Mouse (Mus musculus): ENCODE data around the gene Pkp4. TPM values are rescaled to one million over a fixed set of nuclear protein-coding genes. Genes with fewer than 3 reads are reported as not detected.

The Pkp4 gene
- total RNA-seq, 1 experiment: 54.3 TPM

- DNase-seq (ENCODE audit: low read depth, low spot score): no peak
- H3K9ac ChIP-seq (ENCODE audit: insufficient read depth, low read depth, low read length, poor library complexity, severe bottlenecking): no peak overlapping the region
- in situ Hi-C loops (cut with MboI; ENCODE audit: low sequenced_read_pairs in 2 of 2, unreplicated experiment in 2 of 2): no loop called here
- H3K4me1 ChIP-seq (ENCODE audit: control insufficient read depth in 2 of 2, insufficient read depth in 2 of 2, low read length in 2 of 2, poor library complexity in 1 of 2): peaks cover 0 to 5% of the 10 kb centered on the region in 2 experiments; a peak in 1 of 4 replicates
- H3K4me3 ChIP-seq (ENCODE audit: insufficient read depth in 1 of 2, low read depth in 1 of 2, low read length in 2 of 2, poor library complexity in 1 of 2, severe bottlenecking in 1 of 2): no peak overlapping the region
- no peaks in the 10 kb centered on the region for H3K9me3 ChIP-seq (ENCODE audit: control insufficient read depth, insufficient read depth, low read depth, low read length)
- H3K36me3 ChIP-seq (ENCODE audit: control insufficient read depth, insufficient read depth, low read length, poor library complexity, severe bottlenecking): no peaks in the 10 kb centered on the region
- no peak overlapping the region for H3K27ac ChIP-seq (ENCODE audit: insufficient read depth, low read depth, low read length, poor library complexity, severe bottlenecking)
- TF ChIP-seq ZC3H11A (IDR thresholded peaks at IDR 0.05; ENCODE audit: borderline replicate concordance, low read depth, low read length) (no peak), HCFC1 (IDR thresholded peaks at IDR 0.05; ENCODE audit: borderline replicate concordance, insufficient read depth, low read length) (no peak), ZNF384 (IDR thresholded peaks at IDR 0.05; ENCODE audit: low read depth, low read length) (no peak), CHD2 (IDR thresholded peaks at IDR 0.05; ENCODE audit: low read depth, low read length) (no peak), MAFK (IDR thresholded peaks at IDR 0.05; ENCODE audit: insufficient read depth, low read depth, low read length) (no peak)
Observed at GRCm38 (mm10) chr2:59158117-59158516, 2.5 kb upstream of the Pkp4 start.

DNA sequence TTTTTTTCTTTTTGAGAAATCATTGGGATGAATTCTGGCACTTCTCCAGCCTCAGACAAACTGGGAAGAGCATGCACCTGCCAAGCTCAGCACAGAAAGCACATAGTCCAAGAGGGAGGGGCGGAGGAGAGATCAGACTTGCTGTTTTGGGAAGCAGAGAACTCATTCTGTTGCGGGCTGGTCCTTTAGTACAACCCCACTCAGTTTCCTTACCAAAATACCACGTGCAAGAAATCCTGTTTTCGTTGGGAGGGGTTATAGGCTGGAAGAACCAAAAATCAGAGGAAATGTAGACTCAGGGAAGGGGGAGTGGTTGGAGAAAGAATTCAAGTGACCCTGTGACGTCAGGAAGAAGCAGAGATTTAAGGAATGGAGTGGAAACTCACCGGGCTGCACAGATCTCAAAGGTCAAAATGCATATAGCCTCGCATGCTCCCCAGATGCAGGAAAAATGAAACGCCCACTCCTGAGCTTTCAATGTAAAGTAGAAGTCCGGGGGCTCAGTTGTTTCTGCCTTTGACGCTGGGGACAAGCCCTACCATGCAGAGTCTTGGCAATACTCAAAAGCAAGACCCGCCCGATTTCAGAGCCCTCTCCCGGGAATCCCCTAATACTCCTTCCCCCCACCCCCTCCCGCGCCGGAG, 567 bp upstream of the Pkp4 start:
- H3K4me3 ChIP-seq (ENCODE audit: insufficient read depth in 1 of 2, low read depth in 1 of 2, low read length in 2 of 2, poor library complexity in 1 of 2, severe bottlenecking in 1 of 2): peak overlapping the region; percentile 59 to 63
- H3K36me3 ChIP-seq (ENCODE audit: control insufficient read depth, insufficient read depth, low read length, poor library complexity, severe bottlenecking): no peaks in the 10 kb centered on the region
- H3K4me1 ChIP-seq (ENCODE audit: control insufficient read depth in 2 of 2, insufficient read depth in 2 of 2, low read length in 2 of 2, poor library complexity in 1 of 2): peaks cover 3 to 9% of the 10 kb centered on the region in 2 experiments; a peak in 3 of 4 replicates
- no peak overlapping the region for H3K27ac ChIP-seq (ENCODE audit: insufficient read depth, low read depth, low read length, poor library complexity, severe bottlenecking)
- in situ Hi-C loops (cut with MboI; ENCODE audit: low sequenced_read_pairs in 2 of 2, unreplicated experiment in 2 of 2): no loop called here
- no peak overlapping the region; the same call in 1 of the 2 replicates for H3K9ac ChIP-seq (ENCODE audit: insufficient read depth, low read depth, low read length, poor library complexity, severe bottlenecking)
- TF ChIP-seq MAFK (IDR thresholded peaks at IDR 0.05; ENCODE audit: insufficient read depth, low read depth, low read length) (no peak), ZNF384 (IDR thresholded peaks at IDR 0.05; ENCODE audit: low read depth, low read length) (no peak), ZC3H11A (IDR thresholded peaks at IDR 0.05; ENCODE audit: borderline replicate concordance, low read depth, low read length) (no peak), HCFC1 (IDR thresholded peaks at IDR 0.05; ENCODE audit: borderline replicate concordance, insufficient read depth, low read length) (no peak), CHD2 (IDR thresholded peaks at IDR 0.05; ENCODE audit: low read depth, low read length) (no peak)
- DNase-seq (ENCODE audit: low read depth, low spot score): no peak
- H3K9me3 ChIP-seq (ENCODE audit: control insufficient read depth, insufficient read depth, low read depth, low read length): no peaks in the 10 kb centered on the region

DNA sequence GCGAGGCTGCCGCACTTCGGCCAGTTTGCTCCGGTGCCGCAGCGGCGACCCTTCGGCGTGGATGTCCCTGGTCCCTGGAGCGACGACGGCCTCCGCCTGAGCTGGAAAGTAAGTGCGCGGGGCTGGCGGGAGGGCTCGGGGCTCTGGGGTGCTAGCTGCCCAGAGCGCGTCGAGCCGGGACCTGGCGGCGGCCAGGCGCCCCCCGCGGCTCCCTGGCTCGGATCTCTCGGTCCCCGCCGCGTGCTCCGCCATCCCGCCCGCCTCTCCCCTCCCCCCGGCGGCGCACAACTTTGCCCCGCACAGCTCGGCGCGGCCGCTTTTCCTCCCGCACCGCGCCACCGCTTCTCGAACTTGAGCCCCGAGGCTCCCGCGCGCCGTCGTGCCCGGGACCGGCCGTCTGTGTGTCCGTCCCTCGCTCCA, 381 bp downstream of the Pkp4 start:
- Histone ChIP-seq H3K4me1 (ENCODE audit: control insufficient read depth in 2 of 2, insufficient read depth in 2 of 2, low read length in 2 of 2, poor library complexity in 1 of 2) (peaks cover 3 to 9% of the 10 kb centered on the region in 2 experiments; a peak in 3 of 4 replicates), H3K4me3 (ENCODE audit: insufficient read depth in 1 of 2, low read depth in 1 of 2, low read length in 2 of 2, poor library complexity in 1 of 2, severe bottlenecking in 1 of 2) (peak overlapping the region; percentile 87 to 88), H3K9ac (ENCODE audit: insufficient read depth, low read depth, low read length, poor library complexity, severe bottlenecking) (peak overlapping the region; percentile 87), H3K36me3 (ENCODE audit: control insufficient read depth, insufficient read depth, low read length, poor library complexity, severe bottlenecking) (no peaks in the 10 kb centered on the region), H3K9me3 (ENCODE audit: control insufficient read depth, insufficient read depth, low read depth, low read length) (no peaks in the 10 kb centered on the region), H3K27ac (ENCODE audit: insufficient read depth, low read depth, low read length, poor library complexity, severe bottlenecking) (peak overlapping the region; percentile 59)
- DNase-seq (ENCODE audit: low read depth, low spot score): no peak
- in situ Hi-C loops (cut with MboI; ENCODE audit: low sequenced_read_pairs in 2 of 2, unreplicated experiment in 2 of 2): no loop called here
- TF ChIP-seq CHD2 (IDR thresholded peaks at IDR 0.05; ENCODE audit: low read depth, low read length) (no peak), ZC3H11A (IDR thresholded peaks at IDR 0.05; ENCODE audit: borderline replicate concordance, low read depth, low read length) (no peak), MAFK (IDR thresholded peaks at IDR 0.05; ENCODE audit: insufficient read depth, low read depth, low read length) (no peak), HCFC1 (IDR thresholded peaks at IDR 0.05; ENCODE audit: borderline replicate concordance, insufficient read depth, low read length) (no peak; the same call in 1 of the 2 replicates), ZNF384 (IDR thresholded peaks at IDR 0.05; ENCODE audit: low read depth, low read length) (no peak)

GRCm38 (mm10) chr2:59161441-59162284, 1.0 kb downstream of the Pkp4 start:
- DNase-seq (ENCODE audit: low read depth, low spot score): peak; percentile 52
- Histone ChIP-seq H3K9ac (ENCODE audit: insufficient read depth, low read depth, low read length, poor library complexity, severe bottlenecking) (peak overlapping the region; percentile 87), H3K27ac (ENCODE audit: insufficient read depth, low read depth, low read length, poor library complexity, severe bottlenecking) (peak overlapping the region; percentile 59), H3K9me3 (ENCODE audit: control insufficient read depth, insufficient read depth, low read depth, low read length) (no peaks in the 10 kb centered on the region), H3K36me3 (ENCODE audit: control insufficient read depth, insufficient read depth, low read length, poor library complexity, severe bottlenecking) (no peaks in the 10 kb centered on the region), H3K4me1 (ENCODE audit: control insufficient read depth in 2 of 2, insufficient read depth in 2 of 2, low read length in 2 of 2, poor library complexity in 1 of 2) (peaks cover 3 to 10% of the 10 kb centered on the region in 2 experiments; a peak in 3 of 4 replicates), H3K4me3 (ENCODE audit: insufficient read depth in 1 of 2, low read depth in 1 of 2, low read length in 2 of 2, poor library complexity in 1 of 2, severe bottlenecking in 1 of 2) (peak overlapping the region; percentile 87 to 88)
- TF ChIP-seq HCFC1 (IDR thresholded peaks at IDR 0.05; ENCODE audit: borderline replicate concordance, insufficient read depth, low read length) (peak; percentile 49; the same call in 1 of the 2 replicates), ZC3H11A (IDR thresholded peaks at IDR 0.05; ENCODE audit: borderline replicate concordance, low read depth, low read length) (no peak), ZNF384 (IDR thresholded peaks at IDR 0.05; ENCODE audit: low read depth, low read length) (peak; percentile 78), CHD2 (IDR thresholded peaks at IDR 0.05; ENCODE audit: low read depth, low read length) (no peak), MAFK (IDR thresholded peaks at IDR 0.05; ENCODE audit: insufficient read depth, low read depth, low read length) (no peak)
- in situ Hi-C loops (cut with MboI; ENCODE audit: low sequenced_read_pairs in 2 of 2, unreplicated experiment in 2 of 2): no loop called here

All from ES-E14 (cell line).